Mouse (Mus musculus): Measurements from ENCODE around the gene Slc6a20a.
"Not testable (repeated sequence)": the region's sequence is repeated elsewhere in the genome, so short reads cannot be mapped to it uniquely, and the experiment has no call there.

Slc6a20a gene

DNA sequence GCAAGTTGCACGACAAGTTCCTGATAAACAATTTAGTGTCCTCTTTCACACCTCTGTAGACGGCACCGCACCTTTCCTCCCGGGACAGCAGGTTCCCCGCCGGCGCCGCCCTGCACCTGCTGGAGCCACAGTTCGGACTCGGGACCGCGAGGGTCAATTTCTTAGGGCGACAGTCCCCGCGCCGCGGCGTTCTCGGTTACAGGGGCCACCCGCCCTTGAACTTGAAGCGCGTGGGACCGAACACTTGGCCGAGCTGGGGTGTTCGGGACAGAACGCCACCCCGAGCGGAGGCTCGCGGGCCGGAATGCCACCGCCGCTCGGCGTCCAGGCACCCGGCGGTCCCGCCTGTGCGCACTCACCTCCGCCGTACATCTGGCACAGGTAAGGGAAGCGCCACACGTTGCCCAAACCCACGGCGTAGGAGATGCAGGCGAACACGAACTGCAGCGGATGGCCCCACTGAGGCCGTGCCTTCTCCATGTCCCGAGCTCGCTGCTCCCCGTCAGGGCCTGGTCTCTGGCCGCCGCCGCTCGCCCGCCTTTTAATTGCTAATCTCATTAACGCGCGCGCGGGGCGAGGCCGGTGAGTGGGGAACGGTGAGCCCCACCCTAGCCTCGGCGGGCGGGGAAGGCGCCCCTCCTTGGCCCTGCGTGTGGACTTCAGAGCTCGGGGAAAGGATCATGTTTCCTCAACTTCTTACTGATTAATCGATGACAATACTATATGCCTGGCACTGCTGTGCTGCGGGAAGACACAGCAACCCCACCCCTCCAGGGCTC lies at the start of gene Slc6a20a, which contains the start of gene Ccr9:
Gene Slc6a20a (minus strand): TSS at position 559 of the 779 bp plus-strand sequence.
Gene Ccr9 (plus strand): TSS at position 113 of the 779 bp plus-strand sequence.
- peak; percentile 72 to 89 for DNase-seq

DNA sequence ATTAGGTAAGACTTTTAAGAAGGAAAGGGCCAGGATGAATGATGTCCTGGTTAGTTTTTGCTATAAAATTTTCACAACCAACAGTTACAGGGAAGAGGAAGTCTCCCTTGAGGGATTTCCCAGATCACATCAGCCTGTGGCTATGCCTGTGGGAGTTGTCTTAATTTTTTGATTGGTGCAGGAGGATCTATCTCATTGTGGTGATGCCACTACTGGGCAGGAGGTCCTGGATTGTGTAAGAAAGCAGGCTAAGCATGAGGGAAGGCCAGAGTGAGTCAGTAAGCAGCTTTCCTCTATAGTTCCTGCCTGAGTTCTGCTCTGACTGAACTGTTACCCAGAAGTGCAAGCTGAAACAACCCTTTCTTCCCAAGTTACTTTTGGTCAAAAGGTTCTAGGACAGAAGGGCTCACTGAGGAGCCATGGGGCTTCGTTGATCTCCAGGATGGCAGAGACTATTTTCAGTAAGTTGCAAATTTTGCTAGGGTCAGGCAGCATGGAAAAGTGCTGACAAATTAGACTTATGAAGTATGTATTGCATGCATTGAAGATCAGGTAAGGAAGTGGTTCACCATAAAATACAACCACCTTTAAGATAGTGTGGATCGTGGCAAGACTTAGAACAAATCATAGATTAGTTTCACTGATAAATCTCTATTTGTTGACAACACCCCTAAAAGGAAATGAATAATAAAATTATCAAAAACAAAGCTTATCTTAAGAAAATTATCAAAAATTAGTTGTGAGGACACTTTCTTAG lies 44.2 kb upstream of the Slc6a20a start:
- DNase-seq: no peak

DNA sequence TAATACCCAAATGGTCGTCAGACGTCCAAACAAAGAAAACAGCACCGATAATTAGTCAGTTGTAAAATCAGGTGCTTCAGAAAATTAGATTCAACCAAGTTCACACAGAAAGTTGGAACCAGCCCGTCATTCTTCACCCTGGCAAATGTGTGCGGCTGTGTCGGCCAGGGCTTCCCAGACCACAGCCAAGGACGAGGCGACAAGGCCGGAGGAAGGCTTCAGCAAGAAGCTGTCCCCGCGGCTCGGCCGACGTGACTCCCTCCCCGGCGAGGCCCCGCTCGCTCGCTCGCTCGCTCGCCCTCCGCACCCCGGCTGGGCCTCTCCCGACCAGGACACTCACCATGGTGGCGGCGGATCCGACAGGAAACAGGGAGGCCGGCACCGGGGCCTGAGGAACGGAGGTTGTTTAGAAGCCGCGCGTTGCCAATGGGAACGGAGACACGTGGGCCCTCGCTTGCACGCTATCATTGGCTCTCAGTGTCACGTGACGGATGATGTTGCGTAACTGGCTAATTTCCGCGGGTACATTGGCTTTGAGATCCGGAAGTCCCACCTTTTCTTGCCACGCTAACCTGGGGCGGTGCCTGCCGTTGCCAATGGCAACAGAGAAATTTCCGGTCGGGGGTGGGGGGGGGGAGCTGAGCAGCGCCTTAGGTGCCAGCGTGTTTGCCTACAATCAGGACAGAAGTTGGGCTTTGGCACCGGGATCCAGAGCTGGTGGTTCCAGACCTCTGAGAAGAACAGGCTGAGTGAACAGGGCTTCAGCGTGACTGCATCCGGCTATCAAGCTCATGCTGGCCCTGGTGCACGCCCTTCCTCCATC lies 38.7 kb upstream of the Slc6a20a start, which contains the start of gene Lztfl1:
Gene Lztfl1 (minus strand): TSS at position 512 of the 823 bp plus-strand sequence.
- DNase-seq: peak; percentile 99

DNA sequence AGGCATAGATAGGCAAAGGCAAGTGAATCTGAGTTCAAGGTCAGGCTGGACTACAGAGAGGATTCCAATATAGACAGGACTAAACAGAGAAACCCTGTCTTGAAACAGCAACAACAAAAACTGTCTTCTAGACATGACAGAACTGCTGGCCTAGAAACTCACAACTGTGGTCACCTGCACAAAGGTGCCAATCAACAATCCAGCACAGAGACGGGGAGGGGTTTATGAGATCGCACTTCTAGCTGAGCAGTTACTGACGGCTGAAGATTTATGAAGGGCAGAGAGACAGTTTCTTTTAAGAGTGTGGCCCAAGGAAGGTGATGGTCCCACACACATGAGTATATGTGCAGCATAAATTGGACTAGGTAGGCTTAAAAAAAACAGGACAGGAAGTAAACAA lies 37.6 kb upstream of the Slc6a20a start:
- DNase-seq: no peak

DNA sequence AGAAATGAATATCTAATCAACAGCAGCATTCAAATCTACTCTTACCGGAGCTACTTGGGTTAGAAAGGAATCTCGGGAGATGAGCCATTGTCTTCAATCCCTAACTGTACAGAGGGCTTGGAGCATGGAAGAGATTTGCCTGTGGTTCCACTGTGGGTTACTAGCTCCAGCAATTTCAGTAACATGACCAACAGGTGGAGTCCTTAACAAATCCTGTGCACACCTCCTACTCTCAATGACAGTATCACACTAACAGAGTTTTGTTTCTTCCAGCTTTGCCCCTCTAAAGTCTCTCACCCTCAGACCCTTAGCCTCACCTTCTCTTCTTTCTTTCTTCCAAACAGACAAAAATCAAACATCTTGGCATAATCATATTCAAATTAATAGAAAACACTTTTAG lies 34.4 kb upstream of the Slc6a20a start:
- no peak for DNase-seq

DNA sequence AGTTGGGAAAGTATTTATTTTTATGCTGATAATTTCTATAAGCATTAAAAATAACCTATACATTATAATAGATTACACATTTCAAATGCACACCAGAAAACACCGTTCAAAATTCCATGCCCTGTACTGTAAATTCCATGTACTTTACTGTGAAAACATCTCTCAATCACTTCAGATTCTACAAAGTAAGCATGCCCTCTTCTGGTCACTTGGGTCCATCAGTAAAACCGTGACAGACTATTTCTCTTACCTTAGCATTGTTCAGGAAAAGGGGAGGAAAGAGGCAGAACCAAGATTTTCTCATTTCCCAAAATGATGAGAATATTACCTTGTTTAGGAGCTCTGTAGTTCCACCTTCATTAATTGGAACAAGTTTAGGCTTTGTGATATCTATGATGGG lies 30.5 kb upstream of the Slc6a20a start:
- peak in 1 of 2 experiments; percentile 6 for DNase-seq

DNA sequence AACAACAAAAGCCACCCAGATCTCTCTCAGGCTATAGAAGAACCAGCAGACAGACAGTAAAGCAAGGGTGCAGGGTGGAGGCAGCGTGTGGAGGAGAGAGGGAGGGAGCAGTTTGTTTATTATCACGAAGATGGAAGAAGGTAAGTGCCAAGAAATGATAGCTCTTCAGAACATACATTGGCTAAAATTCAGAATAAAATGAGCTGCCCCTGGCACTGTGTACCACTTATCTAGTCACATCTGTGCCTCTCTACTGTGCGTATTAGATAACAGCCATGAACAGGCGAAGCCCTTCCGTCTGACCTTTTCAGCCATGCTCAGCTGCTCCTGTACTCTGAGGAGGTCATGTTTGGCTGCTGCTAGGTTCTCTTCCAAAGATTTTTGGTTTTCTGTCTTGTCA lies 23.1 kb upstream of the Slc6a20a start:
- no peak for DNase-seq

DNA sequence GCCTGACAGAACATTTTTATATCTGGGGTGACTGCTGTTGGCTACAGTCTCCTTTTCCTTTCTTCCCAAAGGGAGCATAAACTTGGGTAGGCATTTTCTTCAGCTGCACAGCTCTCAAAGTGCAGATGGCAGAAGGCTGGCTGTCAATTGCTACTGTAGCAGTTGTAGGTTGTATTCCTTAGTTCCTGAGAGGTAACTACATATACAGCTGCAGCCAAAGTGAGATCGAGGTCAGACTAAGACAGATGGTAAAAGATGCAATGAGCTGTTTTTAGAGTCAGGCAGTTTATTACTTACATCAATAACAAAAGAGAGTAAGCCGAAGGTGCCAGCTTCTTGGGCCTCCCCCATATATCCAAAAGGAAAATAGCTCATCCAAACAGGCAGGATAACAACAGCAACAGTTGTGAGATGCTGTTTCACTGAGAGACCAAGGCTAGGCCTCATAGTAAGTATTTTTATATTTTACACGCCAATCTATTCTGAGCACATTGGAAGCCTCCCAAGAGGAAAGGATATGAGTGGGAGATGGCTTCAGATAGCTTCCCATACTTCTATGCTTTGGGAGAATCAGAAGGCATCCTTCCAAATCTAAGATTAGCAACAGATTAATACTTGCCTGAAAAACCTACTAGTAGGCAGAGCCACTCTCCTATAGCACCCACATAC lies 17.1 kb upstream of the Slc6a20a start:
- no peak for DNase-seq

DNA sequence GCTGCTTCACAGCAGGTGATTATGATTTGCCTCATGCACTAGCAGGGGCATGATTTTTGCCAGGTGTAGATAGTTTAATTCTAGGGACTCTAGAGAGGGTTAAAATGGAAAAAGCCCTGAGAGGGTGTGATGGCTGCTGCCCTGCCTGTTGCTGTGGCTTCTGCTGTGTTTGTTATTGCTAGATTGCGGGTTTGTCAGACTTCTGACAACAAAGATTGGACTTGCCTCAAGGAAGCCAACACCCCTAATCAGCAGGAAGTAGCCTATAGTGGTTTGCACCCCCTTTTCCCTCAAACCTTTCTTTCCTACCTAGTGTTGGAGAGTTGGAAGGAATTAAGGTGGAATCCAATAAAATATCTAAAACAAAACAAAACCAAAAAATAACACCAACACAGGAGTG lies 9.5 kb upstream of the Slc6a20a start:
- no peak for DNase-seq

DNA sequence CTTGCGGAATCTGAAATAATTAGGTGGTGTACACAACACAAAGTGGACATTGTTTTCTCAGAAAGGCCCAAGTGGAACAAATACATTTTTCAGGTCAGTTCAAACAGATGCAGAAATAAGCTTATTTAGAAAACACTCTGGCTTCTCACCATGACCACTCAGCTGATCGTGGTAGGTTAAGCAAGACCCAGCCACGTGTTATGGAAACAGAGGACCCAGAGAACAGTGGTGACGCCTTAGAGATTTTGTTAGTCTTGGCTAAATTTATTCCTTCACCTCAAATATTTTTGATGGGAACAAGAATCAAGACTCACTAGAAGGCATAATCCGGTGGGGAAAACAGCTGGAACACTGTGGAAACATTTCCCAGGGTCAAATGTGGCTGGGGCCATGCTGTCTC lies 7.5 kb upstream of the Slc6a20a start:
- no peak for DNase-seq

DNA sequence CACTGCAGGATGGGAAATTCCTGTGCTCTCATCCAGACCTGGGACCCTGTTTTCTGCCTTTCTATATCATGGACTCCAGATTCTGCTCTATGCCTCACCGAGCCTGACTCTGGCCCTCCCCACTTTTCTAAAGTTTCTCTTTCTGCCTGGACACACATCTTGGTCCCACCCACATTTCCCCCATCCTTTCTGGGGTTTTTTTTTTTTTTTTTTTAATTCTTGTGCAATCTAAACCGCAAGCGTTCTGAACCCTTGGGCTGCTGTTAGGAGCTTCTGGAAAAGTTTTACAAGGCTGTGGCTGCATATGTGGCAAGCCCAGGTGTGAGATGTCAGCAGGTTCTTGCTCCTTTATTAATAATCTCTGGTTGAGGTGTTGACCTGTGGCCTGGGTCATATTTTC lies 5.0 kb upstream of the Slc6a20a start:
- no peak for DNase-seq

DNA sequence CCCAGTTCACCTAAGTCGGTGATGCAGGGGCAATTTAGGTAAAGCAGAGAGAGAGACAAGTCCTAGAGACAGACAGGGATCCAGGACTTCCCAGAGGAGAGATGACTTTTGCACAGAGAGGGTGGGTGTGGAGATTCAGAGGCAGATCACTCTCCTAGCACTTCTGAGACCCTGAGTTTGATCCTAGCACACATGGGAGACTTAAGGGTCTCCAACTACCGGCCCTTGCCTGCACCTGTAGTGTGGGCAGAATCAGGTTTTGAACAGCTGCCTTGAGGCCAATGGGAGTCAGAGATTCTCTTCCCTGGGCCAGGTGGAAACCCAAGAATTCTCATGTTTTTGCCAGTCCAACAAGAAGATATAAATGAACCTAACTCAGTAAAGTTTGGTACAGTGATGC lies 513 bp upstream of the Slc6a20a start:
- DNase-seq: no peak

DNA sequence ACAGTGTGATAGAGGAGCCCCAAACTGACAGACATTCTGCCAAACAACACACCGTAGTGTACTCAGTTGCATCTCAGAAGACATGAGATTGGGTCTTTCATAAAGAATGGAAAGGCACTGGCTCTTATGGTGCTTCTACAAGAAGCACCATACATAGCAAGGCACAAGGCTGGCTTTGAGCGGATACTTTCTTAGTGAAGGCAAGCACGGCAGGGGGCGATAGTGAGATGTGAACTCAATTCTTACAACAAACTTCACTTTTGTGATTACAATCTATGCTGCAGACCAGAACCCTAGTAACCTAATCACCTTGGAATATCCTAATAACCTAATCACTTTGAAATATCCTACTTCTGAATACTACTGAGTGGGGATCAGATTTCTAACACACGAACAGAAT lies 13.0 kb downstream of the Slc6a20a start:
- peak; percentile 52 to 74 for DNase-seq

DNA sequence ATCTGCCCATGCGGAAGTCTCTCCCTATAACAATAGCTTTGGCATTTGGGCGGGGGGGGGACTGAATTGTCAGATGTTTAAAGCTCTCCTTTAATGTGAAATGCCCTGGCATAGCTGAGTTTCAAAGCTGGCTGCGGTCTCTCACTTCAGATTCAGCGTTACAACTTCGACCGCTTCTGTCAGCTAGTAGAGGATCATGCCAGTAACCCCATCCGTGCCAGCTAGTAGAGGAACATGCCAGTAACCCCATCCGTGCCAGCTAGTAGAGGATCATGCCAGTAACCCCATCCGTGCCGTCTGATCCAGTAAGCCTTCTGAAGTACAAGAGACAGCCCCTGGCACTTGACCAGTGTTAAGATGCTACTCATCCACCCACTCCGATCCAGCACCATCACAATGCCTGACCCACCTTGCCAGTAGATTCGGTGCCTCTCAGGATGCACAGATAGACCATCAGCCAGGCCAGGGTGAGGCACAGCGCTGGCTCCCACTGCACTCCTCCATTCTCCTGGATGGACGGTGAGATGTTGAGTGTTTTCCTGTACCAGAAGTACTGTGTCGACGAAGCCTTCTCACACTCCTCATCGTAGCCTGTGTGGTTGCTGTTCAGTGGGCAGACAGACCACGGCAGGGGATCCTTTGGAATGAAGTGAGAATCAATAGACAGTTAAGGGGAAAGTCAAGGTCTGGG lies 18.6 kb downstream of the Slc6a20a start:
- DNase-seq: not testable (repeated sequence)

DNA sequence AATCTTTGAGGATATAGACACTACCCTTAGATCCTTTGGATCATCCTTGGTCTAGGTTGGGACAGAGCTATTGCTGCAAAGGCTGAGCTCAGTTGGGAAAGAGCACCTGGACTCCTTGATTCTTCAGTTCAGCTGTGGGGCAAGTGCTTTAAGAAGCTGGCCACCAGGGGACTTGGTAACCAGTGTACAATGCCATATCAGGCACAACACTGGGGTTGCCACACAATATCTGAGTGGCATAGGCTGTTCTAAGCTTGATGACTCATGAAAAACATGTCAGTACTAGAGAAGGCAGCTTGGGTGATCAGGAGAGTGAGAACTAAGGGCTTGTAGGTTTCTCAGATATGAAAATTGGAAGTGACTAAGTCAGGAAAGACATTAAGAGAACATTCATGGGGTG lies 19.7 kb downstream of the Slc6a20a start:
- no peak for DNase-seq

DNA sequence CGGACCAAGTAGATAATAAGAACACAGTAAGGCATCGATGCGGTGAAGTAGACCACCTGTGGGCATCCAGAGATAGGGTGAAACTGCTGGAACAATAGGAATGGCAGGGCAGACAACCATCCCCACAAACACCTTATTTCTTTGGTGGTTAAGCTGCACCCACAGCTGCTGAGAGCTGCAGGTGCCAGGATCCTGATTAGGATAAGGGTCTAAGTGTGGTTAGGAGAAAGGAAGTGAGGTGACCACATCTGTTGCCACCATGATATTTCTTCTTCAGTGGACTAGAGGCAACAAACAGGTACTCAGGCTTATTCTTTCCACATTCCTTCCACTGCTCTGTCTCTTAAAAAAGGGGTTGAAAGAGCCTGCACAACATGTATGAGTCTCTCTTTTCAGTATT lies 21.2 kb downstream of the Slc6a20a start:
- no peak for DNase-seq

DNA sequence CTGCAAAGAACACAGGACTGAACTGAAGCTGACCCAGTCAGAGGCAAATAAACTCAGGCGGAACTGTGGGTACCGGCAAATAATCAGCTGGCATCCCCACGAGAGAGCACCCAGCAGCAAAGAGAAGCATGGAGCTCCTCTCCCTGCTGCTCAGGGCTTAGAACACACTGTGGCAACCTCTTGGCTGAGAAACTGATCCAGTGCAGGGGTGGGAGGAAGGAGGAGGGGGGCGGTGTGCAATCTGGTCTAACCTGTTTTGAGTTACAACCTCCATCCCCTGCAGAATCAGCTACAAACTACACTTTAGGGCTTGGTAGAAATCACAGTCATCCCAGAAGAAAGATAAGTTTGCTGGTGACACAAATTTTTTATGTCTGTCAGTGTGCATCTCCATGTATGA lies 27.3 kb downstream of the Slc6a20a start:
- DNase-seq: no peak

DNA sequence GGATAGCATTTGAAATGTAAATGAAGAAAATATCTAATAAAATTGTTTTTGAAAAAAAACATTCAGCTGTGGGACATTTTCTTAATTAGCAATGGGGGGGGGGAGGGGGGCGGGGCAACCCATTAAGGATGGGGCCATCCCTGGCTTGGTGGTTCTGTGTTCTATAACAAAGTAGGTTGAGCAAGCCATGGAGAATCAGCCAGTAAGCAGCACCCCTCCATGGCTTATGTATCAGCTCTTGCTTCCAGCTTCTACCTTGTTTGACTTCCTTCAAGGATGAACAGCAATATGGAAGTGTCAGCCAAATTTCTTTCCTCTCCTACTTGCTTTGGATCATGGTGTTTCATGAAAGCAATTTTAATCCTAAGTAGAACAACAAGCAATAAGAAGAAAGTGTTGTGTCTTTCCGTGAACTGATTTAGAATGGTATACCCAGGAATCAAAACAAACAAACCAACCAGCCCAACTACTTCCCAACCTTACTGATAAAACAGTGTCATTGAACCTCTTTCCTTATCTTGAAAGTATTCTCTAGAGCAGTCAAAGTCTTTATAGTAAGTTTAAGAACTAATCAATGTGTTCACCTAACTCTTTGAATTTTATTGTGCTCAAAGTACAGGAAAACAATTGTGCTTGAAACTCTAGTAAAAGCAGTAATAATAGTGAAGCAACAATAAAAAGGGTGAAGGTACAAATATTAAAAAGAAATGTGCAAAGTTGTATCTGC lies 28.7 kb downstream of the Slc6a20a start:
- DNase-seq: no peak

DNA sequence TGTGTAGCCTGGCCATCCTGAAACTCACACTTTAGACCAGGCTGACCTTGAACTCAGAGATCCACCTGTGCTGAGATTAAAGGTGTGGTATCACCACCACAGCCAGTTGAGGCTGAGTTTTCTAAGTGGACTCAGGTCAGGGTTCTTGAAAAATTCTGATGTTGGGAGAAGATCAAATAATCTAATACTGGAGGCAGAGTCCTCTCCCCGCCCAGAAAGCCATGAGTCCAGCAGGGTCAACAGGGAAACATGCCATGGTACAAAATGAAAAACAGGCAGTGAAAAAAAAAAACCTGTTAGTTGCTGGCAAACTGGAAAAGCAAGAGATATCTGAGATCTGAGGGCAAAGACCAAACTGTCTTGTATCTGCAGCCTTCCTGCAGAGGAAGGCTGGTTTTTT lies 38.6 kb downstream of the Slc6a20a start:
- peak in 1 of 2 experiments; percentile 61 for DNase-seq

DNA sequence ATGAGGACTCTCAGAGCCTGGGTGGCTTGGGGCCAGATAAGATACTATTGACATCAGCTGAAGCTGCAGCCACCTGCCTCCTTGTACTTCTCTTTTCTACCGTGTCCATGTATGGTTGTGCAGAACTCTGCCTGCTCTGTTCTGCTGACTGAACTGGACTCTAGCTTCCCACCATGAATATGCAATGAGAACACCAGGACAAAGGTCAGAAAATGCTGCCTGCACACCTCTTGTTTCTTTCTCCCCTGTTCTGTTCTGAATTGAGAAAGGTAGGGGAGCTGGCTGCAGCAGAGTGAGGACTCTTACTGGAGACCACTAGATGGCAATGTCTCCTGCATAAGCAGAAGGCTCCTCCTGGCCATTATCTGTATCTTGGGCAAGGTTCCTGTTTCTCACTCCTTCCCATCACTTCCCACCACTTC lies 40.0 kb downstream of the Slc6a20a start:
- DNase-seq: peak; percentile 57 to 79

DNA sequence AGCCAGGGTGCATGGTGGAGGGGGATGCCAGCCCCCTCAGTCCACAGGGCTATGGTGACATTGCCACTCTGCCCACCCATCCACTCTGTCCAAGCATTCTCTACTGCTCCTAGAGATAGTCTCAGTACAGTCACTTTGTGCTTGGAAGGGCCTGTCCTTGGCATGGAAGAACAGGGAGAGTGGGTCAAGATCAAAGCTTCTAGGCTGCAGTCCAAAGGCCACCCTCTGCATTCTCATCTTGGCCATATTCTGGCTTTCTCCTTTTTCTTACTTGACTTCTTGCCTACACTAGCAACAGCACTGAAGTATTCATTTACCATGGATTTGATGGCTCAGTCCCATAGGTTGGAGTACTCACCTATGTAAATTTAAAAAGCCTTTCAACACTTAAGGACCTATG lies 40.5 kb downstream of the Slc6a20a start:
- DNase-seq: peak in 1 of 2 experiments; percentile 51
